Mouse (Mus musculus): ENCODE data around the gene Lrp1.

DNA sequence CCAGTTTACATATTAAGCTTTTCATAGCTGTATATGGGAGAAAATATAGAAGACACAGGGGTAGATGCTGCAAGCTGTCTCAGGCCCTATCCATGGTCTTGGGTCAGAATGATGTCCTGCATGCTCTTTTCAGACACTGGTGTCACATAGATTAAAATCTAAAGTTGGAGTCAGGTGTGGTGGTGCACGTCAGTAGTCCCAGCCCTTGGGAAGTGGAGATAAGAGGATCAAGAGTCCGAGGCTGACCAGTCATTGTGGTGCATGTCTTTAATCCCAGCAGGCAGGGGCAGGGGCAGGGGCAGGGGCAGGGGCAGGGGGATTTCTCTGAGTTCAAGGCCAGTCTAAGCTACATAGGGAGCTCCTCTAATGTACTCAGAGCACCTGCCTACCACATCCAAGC, 24.8 kb upstream of the Lrp1 start:
- TF ChIP-seq POLR2A (IDR thresholded peaks at IDR 0.05; ENCODE audit: insufficient read depth, low read depth, low read length) (no peak), CTCF (IDR thresholded peaks at IDR 0.05; ENCODE audit: insufficient read depth, low read depth, low read length) (no peak)
